Mouse (Mus musculus) intestine, embryonic 14.5 days (tissue): Measurements from ENCODE around the gene Setd7. TPM values are rescaled to one million over a fixed set of nuclear protein-coding genes. Genes with fewer than 3 reads are reported as not detected.
A peak's percentile ranks its signal among the peaks of the same experiment; 100 is the strongest.

ENCODE experiments used
- ATAC-seq: fragments of 200-750 bp; cut with Nextera tagmentation; replicated peaks from 2 replicates; pipeline ENCODE4 v1.8.0; 2017; ENCODE audit warnings: low read depth, moderate number of reproducible peaks, moderate TSS enrichment, moderate library complexity; ENCODE audit not compliant: low FRiP score, low TSS enrichment
- DNase-seq: peaks from one replicate; pipeline ENCODE4 v3.0.0-alpha.2; 2018; ENCODE audit warnings: low spot score
- H3K27ac ChIP-seq: fragments of 300-500 bp; sonication (generic); 2 replicates; pipeline ENCODE4 v1.5.1; 2014; ENCODE audit warnings: low read depth, mild to moderate bottlenecking, control low read depth
- H3K27me3 ChIP-seq: fragments of 300-500 bp; sonication (generic); replicated peaks from 2 replicates; pipeline ENCODE4 v1.6.1; 2014; ENCODE audit warnings: low read length, control low read depth; ENCODE audit not compliant: control insufficient read depth, insufficient read depth
- H3K36me3 ChIP-seq: fragments of 300-500 bp; sonication (generic); 2 replicates; pipeline ENCODE4 v1.6.1; 2014; ENCODE audit warnings: low read length, control low read depth; ENCODE audit not compliant: control insufficient read depth, insufficient read depth
- H3K4me1 ChIP-seq: fragments of 300-500 bp; sonication (generic); replicated peaks from 2 replicates; pipeline ENCODE4 v1.6.1; 2014; ENCODE audit warnings: low read length, control low read depth, mixed read lengths; ENCODE audit not compliant: control insufficient read depth, insufficient read depth
- H3K4me2 ChIP-seq: fragments of 300-500 bp; sonication (generic); 2 replicates; pipeline ENCODE4 v1.6.1; 2014; ENCODE audit warnings: low read length
- H3K4me3 ChIP-seq: fragments of 300-500 bp; sonication (generic); 2 replicates; pipeline ENCODE4 v1.5.1; 2014; ENCODE audit warnings: low read depth, low read length, control low read depth, mixed read lengths
- H3K9ac ChIP-seq: fragments of 300-500 bp; sonication (generic); 2 replicates; pipeline ENCODE4 v1.6.1; 2014; ENCODE audit warnings: mild to moderate bottlenecking, low read length
- H3K9me3 ChIP-seq: fragments of 300-500 bp; sonication (generic); 2 replicates; pipeline ENCODE4 v1.6.1; 2016; ENCODE audit warnings: low read length, control low read depth; ENCODE audit not compliant: control insufficient read depth
- WGBS: fragments of 180-500 bp; shearing (Covaris S2); extraction: QIAGEN DNeasy Blood & Tissue Kit; methylation state at CpG from one replicate; pipeline ENCODE4 v1.1.7; 2014; 5-methylcytosine and 5-hydroxymethylcytosine counted together
- polyA plus RNA-seq: library from polyadenylated mRNA; unstranded; fragments of >200 nt; fragmentation: Nextera tagmentation; extraction: Ambion mirVana; gene quantifications from 2 replicates; pipeline ENCODE4 v1.2.1, GENCODE M21; 2014

The Setd7 gene
- polyA plus RNA-seq = 4.2 and 5.8 TPM in 2 replicates

DNA sequence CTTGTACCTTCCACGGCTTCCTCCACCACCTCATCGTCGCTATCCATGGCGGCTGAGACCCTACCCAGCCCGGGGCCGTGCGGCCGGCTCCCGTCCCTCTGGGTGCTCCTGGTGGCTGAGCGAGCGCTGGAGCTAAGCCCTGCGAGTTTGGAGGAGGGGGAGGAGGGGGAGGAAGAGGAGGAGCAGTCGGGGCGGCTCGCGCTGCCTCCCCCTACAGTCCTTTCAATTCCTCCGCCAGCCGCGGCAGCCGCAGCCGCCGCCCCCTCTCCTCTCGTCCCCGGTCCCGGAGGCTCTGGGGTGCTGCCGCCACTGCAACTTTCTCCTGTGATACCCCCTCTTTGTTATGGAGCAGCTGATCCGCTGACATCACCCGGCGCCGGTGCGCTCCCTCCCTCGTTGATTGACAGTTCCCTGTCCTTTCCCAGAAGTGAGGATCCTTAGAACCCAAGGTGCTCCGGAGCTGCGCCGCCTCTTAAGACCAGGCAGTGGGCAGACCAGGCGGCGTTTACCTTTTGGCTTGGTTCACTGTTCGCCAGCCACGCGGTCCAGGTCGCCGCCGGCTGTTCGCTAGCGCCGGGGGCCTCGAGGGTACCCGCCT lies at the start of gene Setd7:
Setd7 (minus strand) TSS at position 369 of the 598 bp plus-strand sequence.
- Histone ChIP-seq H3K27ac (peak within 1 kb of the TSS; percentile 97), H3K4me1 (peaks cover 16% of the 10 kb centered on the region), H3K36me3 (no peaks in the 10 kb centered on the region), H3K27me3 (no peaks in the 10 kb centered on the region), H3K4me3 (peak within 1 kb of the TSS; percentile 82), H3K9ac (peak within 1 kb of the TSS; percentile 95), H3K4me2 (peak within 1 kb of the TSS; percentile 99), H3K9me3 (no peaks in the 10 kb centered on the region)
- ATAC-seq (peak; percentile 82), DNase-seq (peak; percentile 93)
- WGBS = under 1% methylated on average over 46 of the region's 48 CpGs

DNA sequence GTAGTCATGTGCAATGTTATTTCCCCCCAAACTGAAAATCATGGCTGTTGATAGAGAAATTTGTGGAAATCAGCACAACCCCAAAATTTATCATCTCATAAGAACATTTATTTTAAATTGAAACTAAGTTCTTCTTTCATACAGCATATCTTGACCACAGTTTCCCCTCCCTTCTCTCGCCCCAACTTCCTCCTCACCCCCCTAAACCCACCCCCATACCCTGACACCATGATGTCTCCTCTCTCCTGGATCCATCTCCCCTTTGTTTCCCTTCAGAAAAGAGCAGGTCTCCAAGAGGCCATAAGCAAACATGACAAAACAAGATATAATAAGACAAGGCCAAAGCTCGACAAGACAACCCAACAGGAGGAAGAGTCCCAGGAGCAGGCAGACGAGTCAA lies 43.8 kb upstream of the Setd7 start:
- H3K27me3 ChIP-seq = no peaks in the 10 kb centered on the region
- H3K4me2 ChIP-seq = no peak overlapping the region
- no peak overlapping the region for H3K27ac ChIP-seq
- no peaks in the 10 kb centered on the region for H3K4me1 ChIP-seq
- WGBS = 80% methylated on average over 3 of the region's 3 CpGs
- ATAC-seq = no peak
- no peaks in the 10 kb centered on the region for H3K36me3 ChIP-seq
- no peak overlapping the region for H3K4me3 ChIP-seq
- H3K9ac ChIP-seq = no peak overlapping the region
- no peak for DNase-seq
- H3K9me3 ChIP-seq = no peaks in the 10 kb centered on the region

DNA sequence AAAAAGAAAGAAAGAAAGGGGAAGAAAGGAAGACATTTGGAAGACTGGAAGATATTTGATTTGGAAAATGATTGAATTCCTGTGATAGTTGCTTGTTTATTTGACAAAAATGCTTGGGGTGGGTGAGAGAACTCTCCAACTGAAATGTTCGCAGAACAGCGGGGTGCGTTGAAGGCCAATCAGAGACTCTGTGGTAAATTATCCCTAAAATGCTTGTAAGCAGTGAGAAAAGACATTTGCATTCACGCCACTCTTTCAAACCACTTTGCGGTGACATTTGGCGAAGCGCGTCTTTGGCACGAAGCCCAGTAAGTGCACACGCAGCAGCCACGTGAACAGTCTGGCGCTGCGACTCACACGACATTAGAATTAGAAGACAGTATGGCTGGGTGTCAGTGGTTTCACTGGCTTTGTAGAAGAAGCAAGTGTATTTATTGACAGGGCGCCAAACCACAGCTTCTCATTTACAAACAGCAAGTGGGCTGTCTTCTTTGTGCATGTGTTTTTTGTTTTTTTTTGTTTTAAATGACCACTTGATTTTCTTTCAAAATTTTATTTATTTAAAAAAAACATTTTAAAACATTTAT lies 43.1 kb upstream of the Setd7 start:
- Histone ChIP-seq H3K9ac (no peak overlapping the region), H3K9me3 (no peaks in the 10 kb centered on the region), H3K4me3 (no peak overlapping the region), H3K4me2 (no peak overlapping the region), H3K27me3 (no peaks in the 10 kb centered on the region), H3K36me3 (no peaks in the 10 kb centered on the region), H3K27ac (no peak overlapping the region), H3K4me1 (no peaks in the 10 kb centered on the region)
- ATAC-seq (no peak), DNase-seq (no peak)
- WGBS = 86% methylated on average over 15 of the region's 15 CpGs

DNA sequence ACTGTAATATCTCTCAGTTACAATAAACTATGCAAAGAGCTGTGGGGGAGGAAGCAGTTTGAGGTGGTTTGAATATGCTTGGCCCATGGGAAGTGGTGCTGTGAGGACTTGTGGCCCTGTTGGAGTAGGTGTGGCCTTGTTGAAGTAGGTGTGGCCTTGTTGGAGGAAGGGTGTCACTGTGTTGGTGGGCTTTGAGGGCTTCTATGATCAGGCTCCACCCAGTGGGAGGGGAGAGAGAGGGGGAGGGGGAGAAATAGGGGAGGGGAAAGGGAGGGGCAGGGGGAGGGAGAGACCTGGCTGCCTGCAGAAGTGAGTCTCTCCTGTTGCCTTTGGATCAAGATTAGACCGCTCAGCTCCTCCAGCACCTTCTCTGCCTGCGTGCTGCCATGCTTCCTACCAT lies 40.8 kb upstream of the Setd7 start:
- no peak overlapping the region for H3K4me2 ChIP-seq
- H3K27me3 ChIP-seq = no peaks in the 10 kb centered on the region
- H3K4me3 ChIP-seq = no peak overlapping the region
- H3K9ac ChIP-seq = no peak overlapping the region
- no peak overlapping the region for H3K27ac ChIP-seq
- no peaks in the 10 kb centered on the region for H3K9me3 ChIP-seq
- DNase-seq (no peak), ATAC-seq (no peak)
- 88% methylated on average over 2 of the region's 2 CpGs for WGBS
- H3K36me3 ChIP-seq = no peaks in the 10 kb centered on the region
- no peaks in the 10 kb centered on the region for H3K4me1 ChIP-seq

DNA sequence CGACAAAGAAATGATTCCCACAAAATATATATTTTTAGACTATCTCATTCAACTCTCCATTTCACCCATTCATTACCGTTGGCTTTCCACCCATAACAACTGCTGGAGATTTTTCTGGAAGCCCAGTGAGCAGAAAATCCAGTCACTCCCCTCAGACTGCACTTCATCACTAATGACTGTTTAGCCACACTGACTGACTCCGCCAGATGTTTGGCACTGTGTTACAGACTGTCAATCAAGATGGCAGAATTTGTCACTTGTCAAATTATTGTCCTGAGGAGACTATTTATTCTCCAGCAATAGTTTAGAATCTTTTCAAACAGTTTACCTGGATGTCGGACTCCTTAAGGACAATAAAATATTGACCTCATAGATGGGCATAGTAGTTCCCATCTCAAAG lies 40.0 kb upstream of the Setd7 start:
- ATAC-seq = no peak
- no peaks in the 10 kb centered on the region for H3K27me3 ChIP-seq
- no peak overlapping the region for H3K27ac ChIP-seq
- no peak for DNase-seq
- H3K4me3 ChIP-seq = no peak overlapping the region
- no peaks in the 10 kb centered on the region for H3K36me3 ChIP-seq
- H3K4me1 ChIP-seq = no peaks in the 10 kb centered on the region
- no peak overlapping the region for H3K9ac ChIP-seq
- no peaks in the 10 kb centered on the region for H3K9me3 ChIP-seq
- WGBS = 80% methylated on average over 4 of the region's 4 CpGs
- H3K4me2 ChIP-seq = no peak overlapping the region

DNA sequence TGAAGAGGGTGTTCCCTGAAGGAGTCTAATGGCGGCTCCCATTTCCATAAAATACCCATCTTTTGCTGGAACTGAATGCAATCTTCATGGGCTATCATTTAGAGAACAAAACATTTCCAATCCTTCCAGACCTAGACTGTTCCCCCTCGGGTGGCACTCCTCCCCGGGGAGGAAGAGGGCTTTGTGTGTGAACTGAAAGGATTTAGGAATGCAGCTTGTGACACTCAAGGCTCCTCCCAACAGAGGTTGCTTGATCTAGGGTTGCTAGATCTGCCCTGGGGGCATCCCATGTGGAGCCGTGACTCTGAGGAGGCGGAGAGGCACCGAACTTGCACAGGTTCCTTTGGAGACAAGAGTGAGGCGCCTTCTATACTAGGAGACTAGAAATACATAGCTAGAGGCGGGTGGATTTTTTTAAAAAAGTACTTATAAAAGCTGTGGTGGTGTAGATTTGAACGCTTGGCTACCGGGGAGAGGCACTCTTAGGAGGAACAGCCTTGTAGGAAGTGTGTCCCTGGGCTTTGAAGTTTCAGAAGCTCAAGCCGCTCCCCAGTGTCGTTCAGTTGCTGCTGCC lies 38.5 kb upstream of the Setd7 start:
- Histone ChIP-seq H3K27ac (no peak overlapping the region), H3K4me3 (no peak overlapping the region)

DNA sequence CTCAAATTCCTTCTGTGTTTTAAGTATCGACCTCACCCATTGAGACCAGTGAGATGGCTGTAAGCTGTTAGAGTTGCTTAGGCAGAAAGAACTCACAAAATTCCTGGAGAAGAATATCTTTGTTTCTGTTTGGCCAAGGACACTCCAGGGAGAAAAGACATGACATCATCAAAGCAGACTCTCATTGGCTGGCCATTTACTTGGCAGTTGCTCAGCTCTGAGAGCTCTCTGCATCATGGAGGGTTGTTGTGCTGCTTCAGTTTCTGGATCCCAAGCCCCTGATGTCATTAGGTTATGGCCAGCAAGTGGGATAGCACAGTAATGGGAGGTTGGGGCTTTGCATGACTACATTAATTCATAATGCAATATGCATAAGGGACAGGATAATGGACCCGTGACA lies 35.9 kb upstream of the Setd7 start:
- no peak overlapping the region for H3K4me3 ChIP-seq
- H3K9me3 ChIP-seq = no peaks in the 10 kb centered on the region
- no peaks in the 10 kb centered on the region; the same call in 1 of the 2 replicates for H3K4me1 ChIP-seq
- H3K27ac ChIP-seq = no peak overlapping the region
- no peak overlapping the region for H3K4me2 ChIP-seq
- H3K36me3 ChIP-seq = no peaks in the 10 kb centered on the region
- H3K27me3 ChIP-seq = no peaks in the 10 kb centered on the region
- no peak for ATAC-seq
- no peak for DNase-seq
- H3K9ac ChIP-seq = no peak overlapping the region
- WGBS = 73% methylated on average over 2 of the region's 2 CpGs

More for the DNA sequence above, 38.5 kb upstream of the Setd7 start:
- 83% methylated on average over 12 of the region's 12 CpGs for WGBS
- no peaks in the 10 kb centered on the region for H3K9me3 ChIP-seq
- H3K27me3 ChIP-seq = no peaks in the 10 kb centered on the region
- no peak overlapping the region for H3K4me2 ChIP-seq
- DNase-seq = no peak
- no peaks in the 10 kb centered on the region for H3K36me3 ChIP-seq
- H3K4me1 ChIP-seq = no peaks in the 10 kb centered on the region
- no peak overlapping the region for H3K9ac ChIP-seq
- no peak for ATAC-seq

DNA sequence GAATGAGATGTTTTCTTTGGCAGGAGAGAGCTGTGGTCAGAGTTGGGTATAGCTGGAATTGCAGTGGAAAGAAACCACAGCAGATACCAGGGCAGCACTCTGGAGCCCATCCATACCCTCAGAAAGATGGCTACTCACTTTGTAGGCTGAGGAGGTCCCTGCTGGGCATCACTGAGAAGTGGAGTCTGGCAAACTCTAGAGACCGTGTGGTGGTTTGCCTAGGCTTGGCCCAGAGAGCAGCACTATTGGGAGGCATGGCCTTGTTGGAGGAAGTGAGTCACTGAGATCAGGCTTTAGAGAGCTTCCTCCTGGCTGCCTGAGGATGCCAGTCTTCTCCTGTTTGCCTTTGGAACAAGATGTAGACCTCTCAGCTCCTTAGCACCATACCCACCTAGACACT lies 32.8 kb upstream of the Setd7 start:
- 0 out of 2 replicates have a peak, but pooled peaks cover 3% of the 10 kb centered on the region for H3K27me3 ChIP-seq
- H3K9me3 ChIP-seq = no peaks in the 10 kb centered on the region
- H3K36me3 ChIP-seq = no peaks in the 10 kb centered on the region
- DNase-seq = no peak
- H3K4me2 ChIP-seq = no peak overlapping the region
- ATAC-seq = no peak
- H3K4me3 ChIP-seq = no peak overlapping the region
- H3K4me1 ChIP-seq = no peaks in the 10 kb centered on the region; the same call in 1 of the 2 replicates
- H3K27ac ChIP-seq = no peak overlapping the region
- no peak overlapping the region for H3K9ac ChIP-seq
- WGBS = 81% methylated on average over 1 of the region's 1 CpGs

DNA sequence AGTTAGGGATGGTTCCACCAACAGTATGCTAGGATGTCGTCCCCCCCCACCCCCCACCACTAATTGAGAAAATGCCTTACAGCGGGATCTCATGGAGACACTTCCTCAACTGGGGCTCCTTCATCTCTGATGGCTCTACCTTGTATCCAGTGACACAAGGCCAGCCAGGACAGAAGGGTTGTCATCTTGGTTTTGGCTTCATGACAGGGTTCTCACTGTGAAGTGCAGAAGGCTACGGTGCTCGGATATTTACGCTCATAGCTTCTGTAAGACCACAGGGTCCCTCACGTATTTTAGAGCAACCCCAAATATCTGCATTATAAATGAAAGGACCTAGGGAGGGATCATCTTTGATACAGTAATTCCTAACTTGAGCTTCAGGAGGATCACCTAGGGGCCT lies 30.9 kb upstream of the Setd7 start:
- no peak overlapping the region for H3K27ac ChIP-seq
- DNase-seq = no peak
- 84% methylated on average over 6 of the region's 6 CpGs for WGBS

More for the DNA sequence above, 30.9 kb upstream of the Setd7 start:
- H3K9me3 ChIP-seq = no peaks in the 10 kb centered on the region
- H3K27me3 ChIP-seq = 0 out of 2 replicates have a peak, but pooled peaks cover 3% of the 10 kb centered on the region
- H3K9ac ChIP-seq = no peak overlapping the region
- no peak for ATAC-seq
- no peak overlapping the region for H3K4me2 ChIP-seq
- H3K4me3 ChIP-seq = no peak overlapping the region
- no peaks in the 10 kb centered on the region; the same call in 1 of the 2 replicates for H3K4me1 ChIP-seq
- H3K36me3 ChIP-seq = no peaks in the 10 kb centered on the region
